Mouse (Mus musculus): ENCODE measurements around the gene Rras.
A peak's percentile ranks its signal among the peaks of the same experiment; 100 is the strongest.

The Rras gene

DNA sequence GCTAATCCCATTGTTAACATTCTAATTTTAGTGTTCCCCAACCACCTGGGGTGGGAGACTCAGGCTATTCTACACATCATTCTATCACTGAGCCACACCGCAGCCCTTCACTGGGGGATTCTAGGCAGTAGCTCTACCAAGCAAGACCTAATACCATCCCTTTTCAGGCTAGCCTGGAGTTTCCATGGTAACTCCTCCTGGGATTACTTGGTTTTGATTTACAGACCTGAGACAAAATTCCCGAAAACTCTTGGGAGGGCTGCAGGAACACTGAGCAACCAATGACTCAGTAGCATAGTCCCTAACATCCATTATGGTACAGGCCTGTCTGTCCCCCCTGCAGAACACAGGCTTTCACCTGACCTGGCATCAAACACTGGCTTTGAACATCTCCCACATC is 8.5 kb downstream of the Rras start:
- DNase-seq (ENCODE audit: low spot score), result no peak

DNA sequence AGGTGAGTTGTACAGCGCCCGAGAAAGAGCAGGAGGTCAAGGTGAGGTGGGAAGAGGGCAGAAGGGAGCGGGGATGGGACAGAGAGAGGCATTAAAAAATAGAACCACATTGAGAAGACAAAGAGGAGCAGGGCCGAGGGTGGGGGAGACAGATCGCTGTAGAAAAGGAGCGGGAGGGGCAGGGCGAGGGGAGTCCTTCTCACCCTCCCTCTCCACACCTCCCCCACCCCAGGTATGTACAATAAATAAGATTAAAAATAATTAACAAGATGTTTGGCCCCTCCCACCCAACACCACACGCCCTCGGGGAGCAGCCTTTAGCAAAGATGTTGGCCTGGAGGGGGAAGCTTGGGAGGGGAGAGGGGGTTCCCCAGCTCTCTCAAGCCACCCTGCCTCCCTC is 10.0 kb downstream of the Rras start:
- DNase-seq (ENCODE audit: low spot score), result no peak

DNA sequence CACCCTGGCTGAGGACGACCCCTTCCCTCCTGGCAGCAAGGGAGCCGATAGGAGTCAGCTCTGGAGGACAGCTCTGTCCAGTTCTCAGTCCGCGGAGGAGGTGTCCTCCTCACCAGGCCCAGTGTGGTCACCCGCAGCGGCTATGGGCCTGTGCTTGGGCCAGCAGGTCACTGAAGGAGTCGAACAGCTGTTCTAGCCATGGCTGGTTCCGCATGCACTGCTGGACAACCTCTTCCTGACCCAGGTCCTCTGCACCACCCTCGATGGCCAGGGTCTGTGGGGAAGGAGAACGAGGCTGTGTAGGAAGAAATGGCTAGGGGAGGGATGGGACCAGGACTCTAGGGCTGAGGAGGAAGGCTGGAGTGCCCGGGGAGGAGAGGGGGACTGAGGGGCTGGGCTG is 10.6 kb downstream of the Rras start:
- DNase-seq (ENCODE audit: low spot score), result no peak

DNA sequence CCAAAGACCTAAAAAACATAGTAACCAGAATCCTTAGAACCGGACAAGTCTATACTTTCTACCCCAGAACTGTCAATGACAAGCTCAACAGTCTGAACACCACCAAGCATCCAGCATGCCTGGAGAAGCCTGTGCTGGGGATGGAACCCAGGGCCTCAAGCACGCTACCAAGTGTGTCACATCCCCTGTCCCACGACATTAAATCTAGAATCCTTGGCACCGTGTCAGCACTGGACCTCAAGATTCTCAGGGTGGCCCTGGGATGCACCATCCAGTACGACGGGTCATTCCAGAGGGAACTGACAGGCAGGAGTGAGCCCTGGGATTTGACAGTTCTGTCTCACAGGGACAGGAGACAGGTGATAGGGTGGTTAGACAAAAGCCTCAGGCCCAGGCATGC is 12.2 kb downstream of the Rras start:
- DNase-seq (ENCODE audit: low spot score), result no peak

DNA sequence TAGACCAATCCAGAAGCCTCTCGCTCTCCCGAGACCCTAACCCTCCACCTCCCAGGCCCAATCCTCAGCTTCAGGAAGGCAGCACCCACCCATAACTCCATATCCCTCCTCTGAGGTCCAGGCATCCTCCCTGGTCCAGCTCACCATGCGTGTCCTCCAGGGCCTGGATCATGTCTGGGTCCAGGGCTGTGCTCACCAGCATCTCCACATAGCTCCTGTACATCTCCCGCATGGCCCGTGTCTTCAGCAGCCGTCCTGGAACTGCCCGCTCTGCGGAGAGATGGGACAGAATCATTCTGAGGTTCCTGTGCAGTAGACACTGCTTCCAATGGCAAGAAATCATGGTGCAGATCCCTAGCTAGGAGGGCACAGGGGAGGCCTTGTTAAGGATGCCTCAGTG is 13.1 kb downstream of the Rras start:
- DNase-seq (ENCODE audit: low spot score), result no peak

DNA sequence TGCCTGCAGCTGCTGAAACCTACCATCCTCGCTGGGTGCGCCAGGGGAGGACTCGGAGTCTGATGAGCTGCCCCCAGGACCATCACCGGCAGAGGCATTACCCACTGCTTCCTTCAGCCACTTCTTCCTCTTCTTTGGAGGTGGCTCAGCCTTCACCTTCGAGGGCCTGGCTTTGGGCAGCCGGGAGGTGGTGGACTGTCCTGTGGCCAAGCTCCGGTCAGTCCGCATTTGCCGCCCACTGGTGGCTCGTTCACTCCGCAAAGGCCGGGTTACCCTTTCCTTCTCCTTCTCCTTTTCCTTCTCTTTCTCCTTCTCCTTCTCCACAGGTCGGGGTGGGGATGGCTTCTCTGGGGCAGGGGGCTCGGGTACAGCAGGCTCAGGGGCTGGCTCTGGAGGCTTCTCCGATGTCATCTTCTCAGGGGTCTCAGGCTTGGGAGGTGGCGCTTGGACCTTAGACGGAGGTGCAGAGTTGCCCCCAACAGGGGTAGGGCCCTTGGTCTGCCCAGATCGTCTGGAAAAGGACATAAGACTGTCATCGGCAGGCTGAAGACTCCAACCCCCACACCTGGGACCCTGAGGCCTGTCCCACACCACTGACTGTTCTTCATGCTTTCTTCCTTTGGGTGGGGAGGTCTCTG is 16.1 kb downstream of the Rras start:
- no peak for DNase-seq (ENCODE audit: low spot score)

DNA sequence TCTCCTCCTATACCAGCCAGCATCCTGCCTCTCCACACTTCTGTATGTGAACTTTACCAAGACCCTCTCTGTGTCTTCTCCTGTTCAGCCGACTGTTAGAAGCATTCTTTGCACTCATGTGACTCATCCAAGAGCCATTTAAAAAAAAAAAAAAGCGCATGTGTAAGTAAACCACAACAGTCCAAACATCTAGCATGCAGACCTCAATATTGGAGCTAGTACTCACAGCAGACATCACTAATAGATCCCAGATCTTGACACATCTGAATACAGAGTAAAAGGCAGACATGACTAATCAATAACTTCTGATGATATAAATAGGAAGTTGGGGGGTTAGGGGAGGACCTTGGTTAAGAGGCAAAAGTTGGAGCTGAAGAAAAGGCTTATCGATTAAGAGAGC is 17.9 kb downstream of the Rras start:
- DNase-seq (ENCODE audit: low spot score), result no peak

DNA sequence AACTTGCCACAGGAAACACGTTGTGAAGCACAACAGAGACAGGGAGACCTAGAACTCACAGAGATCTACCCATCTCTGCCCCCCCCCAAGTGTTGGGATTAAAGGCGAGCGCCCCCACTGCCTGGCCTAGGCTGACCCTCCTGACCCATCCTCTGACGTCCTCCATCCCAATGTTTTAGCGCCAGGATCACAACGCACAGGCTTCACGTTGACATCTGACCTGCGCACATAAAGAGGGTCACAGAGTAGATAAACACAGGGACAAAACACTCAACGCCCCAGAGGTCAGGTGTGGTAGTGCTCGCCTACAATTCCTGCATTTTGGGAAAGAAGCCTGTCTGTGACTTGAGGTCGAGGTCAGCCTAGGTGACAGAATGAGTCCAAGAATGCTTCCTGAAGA is 18.9 kb downstream of the Rras start:
- DNase-seq (ENCODE audit: low spot score), result no peak

DNA sequence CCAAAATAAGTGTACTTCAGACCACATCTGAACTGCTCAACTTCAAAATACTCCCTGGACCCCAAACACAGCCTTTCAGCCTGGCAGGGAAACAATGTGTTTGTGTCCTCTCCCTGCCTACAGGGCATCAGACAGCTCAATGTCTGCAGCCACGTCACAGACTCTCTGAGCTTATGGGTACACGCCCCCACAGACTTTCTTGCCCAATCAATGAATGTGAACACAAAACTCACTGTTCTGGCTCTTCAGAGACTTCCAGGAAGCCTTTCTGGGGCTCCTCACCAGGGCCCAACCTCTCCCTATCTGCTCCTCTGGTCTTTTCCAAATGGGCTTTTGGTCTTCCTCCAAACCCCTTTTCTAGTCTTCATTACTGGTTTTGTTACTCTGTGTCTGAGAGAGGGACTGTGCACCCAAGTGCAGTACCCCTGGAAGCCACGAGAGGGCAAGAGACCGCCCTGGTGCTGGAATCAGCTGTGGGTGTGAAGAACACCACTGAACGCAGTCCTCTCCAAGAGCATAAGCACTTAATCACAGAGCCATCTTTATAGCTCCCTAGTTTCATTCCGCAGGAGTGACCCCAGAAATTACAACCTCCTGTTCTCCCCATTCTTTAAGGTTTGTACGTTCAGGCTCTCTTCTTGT is 20.1 kb downstream of the Rras start:
- DNase-seq (ENCODE audit: low spot score), result peak; percentile 83

DNA sequence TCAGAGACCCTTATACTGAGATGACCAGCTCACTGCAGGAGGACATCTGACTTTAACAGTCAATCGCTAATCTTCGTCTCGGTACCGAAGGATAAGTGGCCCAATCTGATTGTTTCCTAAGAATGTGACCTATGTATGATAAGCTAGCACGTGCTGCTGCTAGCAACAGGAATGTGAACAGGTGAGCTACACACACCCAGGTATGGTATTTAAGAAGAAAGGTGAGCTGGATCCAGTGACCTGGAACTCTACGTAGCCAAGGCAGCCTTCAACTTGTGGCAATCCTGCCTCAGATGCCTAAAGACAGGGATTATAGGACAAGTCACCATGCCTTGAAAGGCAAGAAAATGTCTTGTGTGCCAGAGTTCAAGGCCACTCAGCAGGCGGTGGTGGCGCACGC is 20.6 kb downstream of the Rras start:
- no peak for DNase-seq (ENCODE audit: low spot score)

DNA sequence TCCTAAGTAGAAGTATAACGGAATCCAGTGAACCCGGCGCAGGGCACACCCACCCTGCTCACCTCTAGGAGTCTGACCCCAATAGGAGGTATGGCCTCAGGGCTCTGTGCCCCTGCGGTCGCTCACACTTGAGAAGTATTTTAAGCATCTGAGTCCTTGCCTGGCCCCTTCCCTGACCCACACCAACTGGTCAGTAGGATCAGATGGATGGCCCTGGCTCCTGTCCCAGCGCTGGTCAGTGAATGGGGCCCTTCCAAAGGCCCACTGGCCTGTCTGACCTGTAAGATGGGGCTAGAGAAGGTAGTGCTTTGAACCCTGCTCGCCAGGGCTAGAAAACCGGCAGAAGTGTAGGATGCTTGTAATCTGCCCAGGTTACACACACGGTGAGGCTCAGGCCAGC is 23.1 kb downstream of the Rras start:
- no peak for DNase-seq (ENCODE audit: low spot score)

DNA sequence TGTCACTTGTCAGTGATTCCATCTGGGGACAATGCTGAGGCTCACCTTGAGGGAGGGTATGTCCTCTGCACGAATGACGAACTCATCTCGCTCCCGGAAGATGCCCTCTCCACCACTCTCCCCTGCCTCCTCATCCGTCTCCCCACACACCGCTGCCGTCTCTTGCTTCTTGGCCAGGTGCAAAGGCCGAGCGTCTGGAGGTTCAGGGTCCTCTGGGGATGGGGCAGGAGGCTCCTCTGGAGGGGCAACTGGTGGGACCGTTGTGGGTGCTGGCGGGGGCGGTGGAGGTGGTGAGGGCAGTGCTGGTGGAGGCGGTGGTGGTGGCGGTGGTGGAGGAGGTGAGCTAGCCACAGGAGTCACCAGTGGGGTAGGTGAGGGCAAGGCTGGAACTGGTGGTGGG is 25.5 kb downstream of the Rras start:
- no peak for DNase-seq (ENCODE audit: low spot score)

DNA sequence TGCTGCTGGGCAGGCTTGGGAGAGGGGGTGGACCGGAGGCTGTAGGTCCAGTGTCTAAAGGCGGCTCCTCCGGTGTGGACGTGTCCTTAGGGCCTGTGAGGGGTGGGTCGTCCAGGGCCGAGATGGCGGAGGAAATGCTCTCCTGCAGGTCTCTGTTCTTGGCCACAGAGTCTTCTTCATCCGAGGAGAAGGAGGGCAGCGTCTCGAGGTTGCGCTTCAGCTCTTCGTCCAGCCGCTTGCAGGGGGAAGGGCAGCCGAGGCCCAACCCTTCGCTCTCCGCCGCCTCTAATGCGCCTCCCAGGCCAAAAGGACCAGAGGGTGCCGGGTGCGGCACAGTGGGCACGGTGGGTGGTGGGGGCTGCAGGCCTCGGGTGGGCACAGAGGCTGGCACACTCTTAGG is 28.0 kb downstream of the Rras start:
- no peak for DNase-seq (ENCODE audit: low spot score)

DNA sequence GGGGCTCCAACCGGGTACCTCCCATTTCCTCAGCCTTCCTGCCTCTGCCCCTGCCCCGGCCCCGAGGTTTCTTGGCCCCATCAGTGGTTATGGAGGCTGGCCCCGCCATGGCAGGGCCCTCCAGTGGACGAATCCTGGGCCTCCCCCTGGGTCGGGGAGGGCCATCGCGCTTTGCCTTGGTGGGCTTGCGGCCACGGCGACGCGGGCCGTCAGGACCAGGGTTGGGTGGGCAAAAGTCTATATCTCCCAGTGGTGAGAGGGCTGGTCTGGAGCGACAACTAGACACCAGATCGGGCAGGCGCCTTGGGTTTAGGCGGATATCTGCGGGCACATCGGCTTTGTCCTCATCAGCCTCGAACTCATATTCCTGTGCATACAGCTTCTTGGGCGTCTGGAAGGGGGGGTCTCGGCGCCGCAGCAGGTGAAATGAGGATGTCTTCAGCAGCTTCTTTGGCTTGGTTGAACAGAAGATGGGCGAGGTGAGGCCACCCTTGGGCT is 29.1 kb downstream of the Rras start:
- no peak for DNase-seq (ENCODE audit: low spot score)

DNA sequence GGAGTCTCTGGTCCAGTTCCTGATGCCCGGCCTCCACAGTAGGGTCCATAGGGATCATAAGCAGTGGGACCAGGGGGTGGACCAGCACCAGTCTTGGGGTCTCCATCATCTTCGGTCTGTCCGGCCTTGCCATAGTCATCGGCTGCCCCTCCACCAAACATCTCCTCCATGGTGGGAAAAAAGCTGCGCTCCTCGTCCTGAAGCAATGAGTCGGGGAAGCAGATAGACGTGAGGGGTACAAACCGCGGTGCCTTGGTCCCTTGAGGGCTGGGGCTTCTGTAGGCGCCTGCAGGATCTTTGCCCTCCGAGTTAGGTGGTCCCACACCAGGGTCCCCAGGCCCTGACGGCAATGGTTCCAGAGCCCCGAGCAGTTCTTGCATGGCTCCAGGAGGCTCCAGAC is 29.7 kb downstream of the Rras start:
- no peak for DNase-seq (ENCODE audit: low spot score)

DNA sequence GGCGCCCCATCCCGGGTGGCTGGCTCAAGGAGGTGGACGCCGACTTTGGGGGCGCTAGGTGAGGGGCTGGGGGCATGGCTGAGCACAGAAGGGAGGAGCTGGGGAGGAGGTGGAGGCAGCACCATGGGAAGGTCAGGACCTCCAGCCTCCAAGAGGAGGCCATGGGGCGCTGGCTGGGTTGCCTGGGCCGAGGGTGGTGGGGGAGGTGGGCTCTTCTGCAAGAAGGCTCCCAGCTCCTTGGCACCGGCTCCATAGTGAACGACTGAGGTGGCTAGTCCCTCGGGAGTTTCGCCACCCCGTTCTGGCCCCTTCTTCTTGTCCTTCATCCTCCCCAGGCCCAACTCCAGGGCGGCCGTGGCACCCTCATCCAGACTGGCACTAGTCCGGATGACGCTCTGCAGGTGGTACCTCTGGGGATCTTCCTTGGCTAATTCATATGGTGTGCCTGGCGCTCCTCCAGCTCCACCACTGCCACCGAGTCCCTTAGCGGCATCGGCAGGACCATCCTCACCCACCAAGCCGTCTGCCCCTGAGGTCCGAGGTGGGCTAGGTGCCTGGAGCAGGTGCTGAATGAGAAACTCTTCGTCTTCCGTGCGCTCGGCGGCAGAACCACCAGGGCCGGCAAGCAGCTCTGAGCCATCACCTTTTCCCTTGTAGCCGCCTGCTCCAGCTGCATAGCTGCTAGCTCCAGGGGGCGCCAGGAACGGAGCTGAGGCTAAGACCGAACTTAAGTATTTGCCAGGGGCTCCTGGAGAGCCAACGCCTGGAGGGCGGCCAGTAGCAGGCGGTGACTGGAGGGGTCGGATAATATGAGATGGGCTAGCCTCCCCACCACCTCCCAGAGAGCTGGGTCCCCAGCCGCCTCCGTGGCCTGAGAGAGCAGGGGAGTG is 30.5 kb downstream of the Rras start:
- DNase-seq (ENCODE audit: low spot score), result no peak

DNA sequence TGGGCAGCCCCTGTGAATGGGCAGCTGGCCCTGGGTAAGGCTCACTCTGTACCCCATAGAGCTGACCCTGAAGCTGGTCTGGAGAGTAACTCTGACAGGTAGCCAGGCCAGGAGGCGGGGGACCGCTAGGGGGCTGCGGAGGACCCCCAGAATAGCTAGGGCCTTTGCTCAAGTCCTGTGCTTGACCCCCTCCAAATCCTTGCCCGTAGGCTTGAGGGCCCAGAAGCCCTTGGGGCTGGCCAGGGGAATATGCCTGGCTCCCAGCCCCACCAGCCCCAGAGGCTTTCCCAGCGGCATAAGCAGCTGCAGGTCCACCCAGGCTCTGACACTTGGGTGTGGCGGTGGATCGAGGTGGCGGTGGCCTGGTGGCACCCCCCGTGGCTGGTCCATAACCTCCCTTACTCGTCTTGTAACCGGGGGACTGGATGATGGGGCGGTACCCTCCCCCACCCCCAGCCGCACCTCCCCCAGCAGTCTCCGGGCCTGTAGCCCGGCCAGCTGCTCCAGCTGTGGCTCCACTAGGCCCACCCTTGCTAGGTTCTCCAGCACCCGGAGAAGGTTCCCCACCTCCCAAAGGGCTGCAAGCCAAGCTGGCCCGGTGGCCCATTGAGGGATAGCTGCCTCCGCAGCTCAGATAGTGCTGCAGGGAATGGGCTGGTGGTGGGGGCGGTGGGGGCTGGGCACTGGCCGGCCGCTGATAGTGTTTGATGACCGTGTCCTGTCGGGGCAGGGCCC is 31.3 kb downstream of the Rras start:
- no peak for DNase-seq (ENCODE audit: low spot score)

DNA sequence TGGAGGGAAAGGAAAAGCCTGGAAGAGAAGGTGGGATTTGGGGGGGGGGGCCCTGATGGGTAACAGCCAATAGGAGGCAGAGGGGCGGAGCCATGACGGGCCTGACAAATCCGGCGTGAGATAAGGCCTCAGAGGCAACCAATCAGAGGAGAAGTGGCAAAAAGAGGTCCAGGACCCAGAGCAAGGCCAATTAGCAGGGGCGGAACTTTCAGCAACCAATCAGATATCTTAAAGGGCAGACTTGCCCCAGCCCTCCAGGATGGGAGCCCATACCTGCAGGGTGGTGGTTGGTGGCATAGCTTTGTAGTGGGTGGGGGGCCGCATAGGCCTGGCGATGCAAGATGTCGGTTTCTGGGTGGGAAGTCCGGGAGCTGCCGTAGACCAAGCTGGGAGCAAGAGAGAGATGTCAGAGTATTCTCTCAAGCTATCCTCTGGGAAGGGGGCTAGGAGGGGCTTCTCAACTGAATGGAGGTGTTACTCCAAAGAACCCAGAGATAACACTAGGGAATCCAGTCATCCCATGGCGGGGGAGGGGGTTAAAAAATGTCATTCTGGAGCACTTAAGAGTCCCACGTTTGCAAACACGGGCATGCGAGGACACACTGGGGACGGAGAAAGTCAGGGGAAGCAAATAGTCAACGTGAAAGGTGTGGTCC is 33.3 kb downstream of the Rras start:
- DNase-seq (ENCODE audit: low spot score), result peak; percentile 89

DNA sequence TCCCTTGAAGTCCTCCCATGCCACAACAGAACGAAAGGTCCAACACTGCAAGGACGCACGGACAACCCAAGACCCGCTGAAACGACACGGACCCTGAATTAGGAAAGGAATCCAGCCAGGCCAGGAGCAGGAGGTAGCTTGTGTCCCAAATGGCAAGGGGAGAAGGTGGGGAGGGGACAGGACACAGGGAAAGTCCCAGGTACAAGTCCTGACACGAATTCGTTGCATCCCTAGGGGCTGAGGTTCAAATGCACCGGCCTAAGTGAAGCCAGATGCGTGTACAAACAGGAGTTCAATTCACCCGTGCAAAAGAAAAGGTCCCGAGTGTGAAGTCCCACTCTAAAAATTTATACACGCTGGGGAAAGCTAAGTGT is 33.8 kb downstream of the Rras start:
- no peak for DNase-seq (ENCODE audit: low spot score)

DNA sequence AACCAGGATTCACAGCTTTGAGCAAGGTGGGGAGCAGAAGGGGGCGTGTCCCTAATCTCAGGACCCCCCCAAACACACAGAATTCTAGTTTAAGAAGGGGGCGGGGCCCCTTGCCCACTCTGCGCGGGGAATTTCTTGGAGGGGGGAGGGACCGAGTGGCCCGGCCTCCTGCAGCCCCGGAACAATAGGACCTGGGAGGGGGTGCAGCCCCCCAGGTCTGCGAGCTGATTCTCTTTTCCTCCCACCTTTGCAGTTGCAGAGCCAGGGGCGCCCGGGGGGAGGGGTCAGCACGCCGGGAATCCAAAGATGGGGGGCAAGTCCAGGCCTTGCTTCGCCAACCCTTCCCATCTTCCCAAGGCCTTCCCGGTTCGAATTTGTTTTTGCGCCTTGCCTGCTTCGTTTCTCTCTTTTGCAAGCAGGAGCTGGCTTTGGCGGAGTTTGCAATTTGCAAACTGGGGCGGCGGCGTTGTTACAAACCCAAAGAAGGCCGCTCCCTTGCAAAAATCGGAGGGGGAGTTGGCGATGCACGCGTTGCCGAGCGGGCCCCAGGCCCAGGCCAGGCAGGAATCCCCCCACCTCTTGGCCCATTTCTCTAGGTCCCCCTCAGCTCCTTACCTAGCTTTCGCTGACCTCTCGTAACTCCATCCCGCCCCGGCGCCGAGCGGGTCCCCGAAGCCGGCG is 34.6 kb downstream of the Rras start:
- DNase-seq (ENCODE audit: low spot score), result peak; percentile 76

DNA sequence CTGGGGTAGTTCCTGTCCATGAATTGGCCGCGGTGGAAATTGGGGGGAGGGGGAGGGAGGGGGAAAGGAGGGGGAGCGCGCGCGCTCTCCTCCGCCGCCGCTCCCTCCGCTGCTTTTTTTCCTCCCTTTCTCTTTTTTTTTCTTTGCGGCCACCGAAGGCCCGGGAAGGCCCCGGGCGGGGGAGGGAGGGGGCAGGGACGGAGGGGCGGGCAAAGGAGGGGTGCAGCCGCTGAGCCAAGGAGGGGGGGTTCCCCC is 35.0 kb downstream of the Rras start, which contains the start of gene Prr12:
TSS of gene Prr12 (minus strand) at position 20 of the 255 bp plus-strand sequence.
- no peak for DNase-seq (ENCODE audit: low spot score)

Measured in testis, postnatal 10 days (tissue).